In the genomic region with DNA sequence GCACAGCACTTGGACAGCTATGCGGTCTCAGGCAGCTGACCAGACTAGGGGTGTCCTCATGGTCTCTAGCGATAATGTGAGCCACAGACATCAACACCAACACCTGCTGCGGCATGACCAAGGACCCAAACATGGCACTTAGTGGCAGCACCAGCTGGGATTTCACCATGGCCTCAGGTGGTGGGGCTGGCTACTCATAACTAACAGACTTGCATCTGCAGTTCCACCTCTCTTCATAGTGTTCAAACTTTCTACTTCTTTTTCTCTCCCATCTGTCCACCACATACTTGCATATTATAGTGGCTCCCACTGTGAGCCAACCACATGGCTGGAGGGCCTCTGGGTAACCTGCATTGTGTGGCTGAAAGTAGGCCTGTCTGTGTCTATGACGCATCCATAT, we compare ENCODE assay signal across 22 mouse cellular contexts. TPM values are rescaled to one million over a fixed set of nuclear protein-coding genes. Genes with fewer than 3 reads are reported as not detected.
DNase-seq lines count a peak whose midpoint lies in the region; ATAC-seq and TF ChIP-seq lines count a peak whose summit lies in the region.
"Had no signal": no experiment of that assay in that cellular context is flagged by ENCODE, and none has a peak within 500 bp of the region (broad histone marks: within the 10 kb centered on the region; RNA-seq: fewer than 3 reads in every experiment).

No protein-coding gene starts in this region.

- TF ChIP-seq POLR2A in CH12.LX (IDR thresholded peaks at IDR 0.05; ENCODE audit: low read depth, low read length), result no peak
- no peak for TF ChIP-seq POLR2A in myocyte (IDR thresholded peaks at IDR 0.05; ENCODE audit: insufficient read length, low read depth)

- peak; percentile 55 for DNase-seq in A20 (ENCODE audit: low read depth, low spot score)
- DNase-seq in CH12.LX (ENCODE audit: extremely low read depth), result peak; percentile 66
- no peak for DNase-seq in frontal cortex, postnatal 25 days (ENCODE audit: low spot score in 2 of 2)
- DNase-seq in midbrain, embryonic 11.5 days (ENCODE audit: low spot score, missing footprints), result no peak
- DNase-seq: adrenal gland, adult 2 months; adrenal gland, adult 8-10 months; adrenal gland, postnatal 10 days; adrenal gland, postnatal 14 days; adrenal gland, postnatal 25 days; adrenal gland, postnatal 36 days; B cell, adult 2 months; cerebellum, adult 11 months; cerebellum, adult 11-12 months; cerebellum, adult 18-20 months; cerebellum, adult 2 months; cerebellum, adult 8-10 months had no signal

- H3K27me3 ChIP-seq in CH12.LX (replicated peaks) (peaks cover 8% of the 10 kb centered on the region), myocyte (ENCODE audit: control insufficient read depth, insufficient read depth, insufficient read length) (no peaks in the 10 kb centered on the region)
- H3K27me3 ChIP-seq in midbrain, embryonic 11.5 days (ENCODE audit: control insufficient read depth, insufficient read depth, low read length), result no peaks in the 10 kb centered on the region
- H3K27me3 ChIP-seq in neural tube, embryonic 15.5 days (replicated peaks), result no peaks in the 10 kb centered on the region

- dilution Hi-C loops in CH12.LX (cut with MboI; ENCODE audit: extremely low pct_ligation_motif_present, extremely low pct_unique_long_range_greater_than_20kb, low sequenced_read_pairs), result no loop called here

- no peak for TF ChIP-seq RAD21 in CH12.LX (IDR thresholded peaks at IDR 0.05; ENCODE audit: low read depth, low read length)

- ATAC-seq in midbrain, embryonic 11.5 days (ENCODE audit: low FRiP score), result no peak
- no peak for ATAC-seq in neural tube, embryonic 15.5 days (ENCODE audit: low FRiP score)
- ATAC-seq: activated CD4-positive, CD25-positive, alpha-beta regulatory T cell, adult 4 months; CD4-positive, CD25-positive, alpha-beta regulatory T cell, adult 4 months; Patski had no signal

- H3K9me3 ChIP-seq in CH12.LX (replicated peaks; ENCODE audit: low read length), result no peaks in the 10 kb centered on the region
- H3K9me3 ChIP-seq in midbrain, embryonic 11.5 days (ENCODE audit: control insufficient read depth, low read length), result no peaks in the 10 kb centered on the region
- no peaks in the 10 kb centered on the region for H3K9me3 ChIP-seq in neural tube, embryonic 15.5 days (replicated peaks)
- H3K9me3 ChIP-seq: G1E had no signal

- no peak overlapping the region for H3K9ac ChIP-seq in CH12.LX (ENCODE audit: insufficient read depth, low read depth)
- no peak overlapping the region for H3K9ac ChIP-seq in midbrain, embryonic 11.5 days (ENCODE audit: low read length)
- H3K9ac ChIP-seq in neural tube, embryonic 15.5 days (replicated peaks), result no peak overlapping the region

- in situ Hi-C loops in CH12.LX (cut with MboI; ENCODE audit: low pct_ligation_motif_present, low pct_unique_long_range_greater_than_20kb, low sequenced_read_pairs), result no loop called here

- H3K4me2 ChIP-seq in CH12.LX (ENCODE audit: insufficient read depth, low read depth, poor library complexity, severe bottlenecking) (no peak overlapping the region), myocyte (ENCODE audit: low read depth) (no peak overlapping the region)
- H3K4me2 ChIP-seq in midbrain, embryonic 11.5 days, result no peak overlapping the region
- H3K4me2 ChIP-seq in neural tube, embryonic 15.5 days, result no peak overlapping the region

- H3K4me1 ChIP-seq in CH12.LX (ENCODE audit: control insufficient read depth in 1 of 2, insufficient read depth in 2 of 2), result peaks cover 8 to 30% of the 10 kb centered on the region in 2 experiments
- H3K4me1 ChIP-seq in midbrain, embryonic 11.5 days (ENCODE audit: control insufficient read depth, insufficient read depth, low read length), result no peaks in the 10 kb centered on the region
- H3K4me1 ChIP-seq in neural tube, embryonic 15.5 days, result no peaks in the 10 kb centered on the region

- peak; percentile 71 for TF ChIP-seq EP300 in CH12.LX (IDR thresholded peaks at IDR 0.05; ENCODE audit: low read length)

- TF ChIP-seq CTCF in CH12.LX (conservative IDR thresholded peaks at IDR 0.05 in 1 of 2, IDR thresholded peaks at IDR 0.05 in 1 of 2; ENCODE audit: low read depth in 2 of 2, low read length in 2 of 2), result no peak

- H3K27ac ChIP-seq in CH12.LX (ENCODE audit: insufficient read depth, low read depth), result no peak overlapping the region
- H3K27ac ChIP-seq in midbrain, embryonic 11.5 days (ENCODE audit: low read depth, low read length), result no peak overlapping the region
- H3K27ac ChIP-seq in neural tube, embryonic 15.5 days (replicated peaks), result no peak overlapping the region

- no peaks in the 10 kb centered on the region for H3K79me2 ChIP-seq in CH12.LX (replicated peaks; ENCODE audit: control insufficient read depth, extremely low read depth, insufficient read depth, poor library complexity, severe bottlenecking)
- no peaks in the 10 kb centered on the region for H3K79me2 ChIP-seq in myocyte (ENCODE audit: control insufficient read depth, insufficient read depth)

- no peaks in the 10 kb centered on the region for H3K36me3 ChIP-seq in CH12.LX (replicated peaks in 1 of 2; ENCODE audit: control insufficient read depth in 1 of 2, insufficient read depth in 1 of 2, low read length in 1 of 2)
- H3K36me3 ChIP-seq in myocyte (ENCODE audit: control insufficient read depth, insufficient read depth), result no peaks in the 10 kb centered on the region
- H3K36me3 ChIP-seq in midbrain, embryonic 11.5 days (ENCODE audit: control insufficient read depth, insufficient read depth, low read length), result no peaks in the 10 kb centered on the region
- H3K36me3 ChIP-seq in neural tube, embryonic 15.5 days, result no peaks in the 10 kb centered on the region
- H3K36me3 ChIP-seq: G1E had no signal

- H3K4me3 ChIP-seq in CH12.LX (replicated peaks in 1 of 3; ENCODE audit: low read depth in 2 of 3, low read length in 2 of 3, poor library complexity in 1 of 3) (no peak overlapping the region), myocyte (no peak overlapping the region)
- H3K4me3 ChIP-seq in midbrain, embryonic 11.5 days (ENCODE audit: low read depth, low read length), result no peak overlapping the region
- no peak overlapping the region for H3K4me3 ChIP-seq in neural tube, embryonic 15.5 days (replicated peaks)

- no peak overlapping the region for H3ac ChIP-seq in myocyte (ENCODE audit: control insufficient read depth, insufficient read length)

- 94% methylated on average over 4 of the region's 4 CpGs for WGBS in midbrain, embryonic 11.5 days
- 77% methylated on average over 4 of the region's 4 CpGs for WGBS in neural tube, embryonic 15.5 days

TF ChIP-seq in CH12.LX, 34 proteins besides CTCF, POLR2A, EP300 and RAD21 (continues in another document):
- TF ChIP-seq TCF12 (IDR thresholded peaks at IDR 0.05; ENCODE audit: low read depth, low read length), result peak; percentile 91
- TF ChIP-seq NELFE (IDR thresholded peaks at IDR 0.05; ENCODE audit: low read depth, low read length), result no peak
- TF ChIP-seq MAFK (IDR thresholded peaks at IDR 0.05; ENCODE audit: insufficient replicate concordance, low read length), result no peak
- no peak for TF ChIP-seq JUN (IDR thresholded peaks at IDR 0.05; ENCODE audit: insufficient read depth, low read depth, low read length)
- TF ChIP-seq GABPA (IDR thresholded peaks at IDR 0.05; ENCODE audit: insufficient replicate concordance, low read depth, low read length), result no peak
- TF ChIP-seq ZC3H11A (IDR thresholded peaks at IDR 0.05; ENCODE audit: low read depth, low read length), result no peak
- TF ChIP-seq CHD2 (IDR thresholded peaks at IDR 0.05; ENCODE audit: low read length), result no peak
- no peak for TF ChIP-seq JUND (conservative IDR thresholded peaks at IDR 0.05; ENCODE audit: low read depth, low read length)
- TF ChIP-seq MYC (IDR thresholded peaks at IDR 0.05; ENCODE audit: low read depth, low read length), result peak; percentile 60; the same call in 1 of the 2 replicates
- 0 out of 2 replicates have a peak, but pooled peaks have one; percentile 38 for TF ChIP-seq MEF2A (IDR thresholded peaks at IDR 0.05; ENCODE audit: borderline replicate concordance, low read depth, low read length)
- no peak; the same call in 1 of the 2 replicates for TF ChIP-seq ETS1 (conservative IDR thresholded peaks at IDR 0.05; ENCODE audit: low read depth, low read length)

TF ChIP-seq in myocyte, 11 proteins besides CTCF, POLR2A, EP300 and RAD21:
- TF ChIP-seq TCF3 (IDR thresholded peaks at IDR 0.05; ENCODE audit: insufficient read length, low read depth), result peak; percentile 87
- no peak for TF ChIP-seq MAX (IDR thresholded peaks at IDR 0.05; ENCODE audit: low read depth)
- no peak for TF ChIP-seq E2F4 (IDR thresholded peaks at IDR 0.05; ENCODE audit: insufficient read depth)
- no peak for TF ChIP-seq POLR2AphosphoS2 (IDR thresholded peaks at IDR 0.05; ENCODE audit: insufficient read length, low read depth)
- TF ChIP-seq SRF (IDR thresholded peaks at IDR 0.05; ENCODE audit: control insufficient read depth, insufficient read length, low read depth), result no peak
- no peak for TF ChIP-seq REST (IDR thresholded peaks at IDR 0.05; ENCODE audit: insufficient read depth, insufficient read length)
- TF ChIP-seq TCF12 (IDR thresholded peaks at IDR 0.05; ENCODE audit: insufficient read depth, poor library complexity, severe bottlenecking), result peak; percentile 62
- peak; percentile 48 to 96 (median 94) for TF ChIP-seq MYOD1 (IDR thresholded peaks at IDR 0.05; ENCODE audit: control insufficient read depth in 1 of 3, insufficient read length in 2 of 3, low read depth in 2 of 3)
- no peak for TF ChIP-seq CEBPB (IDR thresholded peaks at IDR 0.05; ENCODE audit: insufficient read depth, poor library complexity, severe bottlenecking)
- TF ChIP-seq MYOG (IDR thresholded peaks at IDR 0.05; ENCODE audit: control insufficient read depth in 1 of 3, insufficient read depth in 1 of 3, insufficient read length in 2 of 3, low read depth in 2 of 3), result peak; percentile 66 to 97 (median 87)
- no peak for TF ChIP-seq USF1 (IDR thresholded peaks at IDR 0.05; ENCODE audit: low read depth)
TF ChIP-seq in myocyte: peak in this region for 4.

RNA-seq across cellular contexts. Expression of a gene that starts 25.4 kb away (rescaled TPM):
- total RNA-seq in CH12.LX (2012; rRNA removed) (5.2 and 5.6 TPM in 2 replicates), CH12.LX (2014; rRNA removed) (0.81 and 1.4 TPM in 2 replicates)
- polyA plus RNA-seq in CH12.LX (2012; ENCODE audit: insufficient read length, low read depth) (11.8 and 13.0 TPM in 2 replicates), myocyte (2012; fragmentation: generic; extraction: Trizol) (9.6 TPM)
- 8.1 and 8.7 TPM in 2 replicates for polyA plus RNA-seq in midbrain, embryonic 11.5 days (2014; fragmentation: Nextera tagmentation; extraction: Ambion mirVana)
- polyA plus RNA-seq in neural tube, embryonic 15.5 days (2015; fragmentation: Nextera tagmentation; extraction: Ambion mirVana), result 7.8 TPM in 2 replicates
- polyA plus RNA-seq: G1E had no signal

RNA-seq across cellular contexts. Expression of a gene that starts 46.2 kb away (rescaled TPM):
- total RNA-seq in CH12.LX (2012; rRNA removed) (1.0 and 2.5 TPM in 2 replicates), CH12.LX (2014; rRNA removed) (0.32 TPM in 1 of 2 replicates, not detected in the other)
- polyA plus RNA-seq in CH12.LX (2012; ENCODE audit: insufficient read length, low read depth) (1.1 and 1.3 TPM in 2 replicates), myocyte (2012; fragmentation: generic; extraction: Trizol) (33.9 TPM)
- 0.14 and 0.19 TPM in 2 replicates for polyA plus RNA-seq in midbrain, embryonic 11.5 days (2014; fragmentation: Nextera tagmentation; extraction: Ambion mirVana)
- polyA plus RNA-seq in neural tube, embryonic 15.5 days (2015; fragmentation: Nextera tagmentation; extraction: Ambion mirVana), result 0.68 and 1.6 TPM in 2 replicates
- polyA plus RNA-seq: activated CD4-positive, CD25-positive, alpha-beta regulatory T cell, adult 4 months; CD4-positive, CD25-positive, alpha-beta regulatory T cell, adult 4 months had no signal

Comparison
In these comparisons a context has a peak if more than half of its experiments do, and no peak if none do; other contexts are left out.
1. DNase-seq: peak in A20 (single experiment) and CH12.LX (single experiment); none in frontal cortex, postnatal 25 days (0 of 2) and midbrain, embryonic 11.5 days (single experiment).
2. RNA of a gene that starts 46.2 kb away (polyA plus RNA-seq): 33.9 TPM in myocyte (single experiment); 1.1 to 1.3 TPM in CH12.LX, 0.68 to 1.6 TPM in neural tube, embryonic 15.5 days and 0.14 to 0.19 TPM in midbrain, embryonic 11.5 days; every median in the first group is over 10 times any median in the second.